Mouse (Mus musculus): ENCODE data around the gene Tbx2. TPM values are rescaled to one million over a fixed set of nuclear protein-coding genes. Genes with fewer than 3 reads are reported as not detected.

Tbx2 gene
- total RNA-seq, 2 experiments from 2014 or later = 2.7 to 3.3 TPM

- DNase-seq (ENCODE audit: low spot score in 2 of 2) = no peak
Observed at GRCm38 (mm10) chr11:85823794-85824193, 8.6 kb upstream of the Tbx2 start.

- DNase-seq (ENCODE audit: low spot score in 2 of 2) = no peak
Observed at GRCm38 (mm10) chr11:85825031-85825430, 7.3 kb upstream of the Tbx2 start.

- DNase-seq (ENCODE audit: low spot score in 2 of 2) = no peak
Observed at GRCm38 (mm10) chr11:85825823-85826222, 6.5 kb upstream of the Tbx2 start.

- DNase-seq (ENCODE audit: low spot score in 2 of 2) = no peak
Observed at GRCm38 (mm10) chr11:85827342-85827741, 5.0 kb upstream of the Tbx2 start.

GRCm38 (mm10) chr11:85828691-85829519 is 3.4 kb upstream of the Tbx2 start:
- DNase-seq (ENCODE audit: low spot score in 2 of 2) = no peak

- DNase-seq (ENCODE audit: low spot score in 2 of 2) = no peak
Observed at GRCm38 (mm10) chr11:85829520-85830440, 2.6 kb upstream of the Tbx2 start.

GRCm38 (mm10) chr11:85830901-85831341 is 1.4 kb upstream of the Tbx2 start:
- no peak for DNase-seq (ENCODE audit: low spot score in 2 of 2)

- no peak for DNase-seq (ENCODE audit: low spot score in 2 of 2)
Observed at GRCm38 (mm10) chr11:85831656-85832230, 608 bp upstream of the Tbx2 start.

GRCm38 (mm10) chr11:85833081-85833521 is 750 bp downstream of the Tbx2 start:
- no peak for DNase-seq (ENCODE audit: low spot score in 2 of 2)

GRCm38 (mm10) chr11:85833761-85834385 is 1.5 kb downstream of the Tbx2 start:
- DNase-seq (ENCODE audit: low spot score in 2 of 2) = no peak

GRCm38 (mm10) chr11:85834386-85834931 is 2.1 kb downstream of the Tbx2 start:
- DNase-seq (ENCODE audit: low spot score in 2 of 2) = no peak

- DNase-seq (ENCODE audit: low spot score in 2 of 2) = no peak
Observed at GRCm38 (mm10) chr11:85835001-85835752, 2.8 kb downstream of the Tbx2 start.

GRCm38 (mm10) chr11:85835753-85836522 is 3.6 kb downstream of the Tbx2 start:
- DNase-seq (ENCODE audit: low spot score in 2 of 2) = no peak

GRCm38 (mm10) chr11:85836523-85837290 is 4.4 kb downstream of the Tbx2 start:
- no peak for DNase-seq (ENCODE audit: low spot score in 2 of 2)

GRCm38 (mm10) chr11:85837291-85837647 is 4.9 kb downstream of the Tbx2 start:
- DNase-seq (ENCODE audit: low spot score in 2 of 2) = no peak

GRCm38 (mm10) chr11:85837648-85838423 is 5.5 kb downstream of the Tbx2 start:
- no peak for DNase-seq (ENCODE audit: low spot score in 2 of 2)

GRCm38 (mm10) chr11:85838424-85839257 is 6.3 kb downstream of the Tbx2 start:
- DNase-seq (ENCODE audit: low spot score in 2 of 2) = no peak
